Mouse (Mus musculus) ES-Bruce4 (cell line): ENCODE results near the gene Tsen2.

ENCODE experiments used
- CTCF ChIP-seq: IDR thresholded peaks from one replicate; pipeline ENCODE4 v1.8.1; 2011; ENCODE audit warnings: low read depth, low read length
- EP300 ChIP-seq: IDR thresholded peaks from 2 replicates; pipeline ENCODE4 v1.6.1; 2011; ENCODE audit warnings: low read depth, low read length; ENCODE audit not compliant: insufficient read depth
- POLR2A ChIP-seq: IDR thresholded peaks from one replicate; pipeline ENCODE4 v1.8.1; 2011; ENCODE audit warnings: low read length; ENCODE audit not compliant: insufficient read depth

DNA sequence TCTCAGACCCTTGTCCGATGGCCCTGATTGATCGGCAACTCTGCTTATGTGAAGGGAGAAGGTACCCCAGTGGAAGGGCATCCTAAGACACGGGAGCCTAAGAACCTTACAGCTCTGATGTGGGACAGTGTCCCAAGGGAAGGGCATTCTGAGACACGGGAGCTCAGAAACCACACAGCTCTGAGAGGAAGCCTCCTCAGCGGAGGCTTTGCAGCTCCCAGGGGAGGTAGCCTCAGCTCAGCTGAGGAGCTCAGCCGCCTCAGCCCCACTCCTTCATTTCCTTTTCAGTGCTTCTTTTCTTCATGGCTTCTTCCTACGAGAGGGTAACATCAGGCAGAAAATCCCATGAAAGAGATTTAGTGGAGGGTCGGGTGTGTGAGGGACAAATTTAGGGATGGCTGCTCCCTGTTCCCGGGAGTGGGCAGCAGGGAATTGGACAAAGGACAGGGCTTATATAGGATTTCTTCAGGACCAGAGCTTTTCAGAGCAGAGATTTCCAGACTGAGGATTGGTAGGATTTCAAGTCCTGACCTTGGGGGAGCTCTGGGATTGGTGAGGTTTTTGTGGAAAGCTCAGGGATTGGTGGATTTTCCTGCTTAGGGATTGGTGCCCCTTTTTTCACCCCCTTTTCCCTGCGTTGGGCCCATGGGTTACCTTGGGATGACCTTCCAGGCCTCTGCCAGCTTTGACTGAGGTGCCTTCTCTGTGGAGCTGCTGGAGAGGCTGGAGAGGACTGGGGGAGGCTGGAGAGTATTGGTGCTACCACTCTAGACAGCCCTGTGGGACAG lies 38.1 kb downstream of the Tsen2 start:
- TF ChIP-seq CTCF (no peak), EP300 (no peak), POLR2A (no peak)
